In genomic region chr19:55256156-55256555, GRCm38 (mm10) we compare ENCODE assay signal across 18 mouse cellular contexts. TPM values are rescaled to one million over a fixed set of nuclear protein-coding genes. Genes with fewer than 3 reads are reported as not detected.
A peak's percentile ranks its signal among the peaks of the same experiment; 100 is the strongest.
DNase-seq lines count a peak whose midpoint lies in the region; ATAC-seq and TF ChIP-seq lines count a peak whose summit lies in the region.
"Had no signal": no experiment of that assay in that cellular context is flagged by ENCODE, and none has a peak within 500 bp of the region (broad histone marks: within the 10 kb centered on the region; RNA-seq: fewer than 3 reads in every experiment).

No protein-coding gene starts in this region.

- no peak overlapping the region for H3K4me3 ChIP-seq in CH12.LX (replicated peaks in 1 of 3; ENCODE audit: low read depth in 2 of 3, low read length in 2 of 3, poor library complexity in 1 of 3)
- no peak overlapping the region for H3K4me3 ChIP-seq in liver, embryonic 12.5 days
- H3K4me3 ChIP-seq: embryonic facial prominence, embryonic 15.5 days; limb, embryonic 10.5 days; stomach, embryonic 15.5 days had no signal

- H3K27me3 ChIP-seq in CH12.LX (replicated peaks), result no peaks in the 10 kb centered on the region
- H3K27me3 ChIP-seq in liver, embryonic 12.5 days (replicated peaks), result no peaks in the 10 kb centered on the region
- H3K27me3 ChIP-seq: embryonic facial prominence, embryonic 15.5 days; stomach, embryonic 15.5 days had no signal

- no peak for TF ChIP-seq POLR2A in CH12.LX (IDR thresholded peaks at IDR 0.05; ENCODE audit: low read depth, low read length)

- peaks cover 64% of the 10 kb centered on the region for H3K79me2 ChIP-seq in CH12.LX (replicated peaks; ENCODE audit: control insufficient read depth, extremely low read depth, insufficient read depth, poor library complexity, severe bottlenecking)

- H3K9ac ChIP-seq in CH12.LX (ENCODE audit: insufficient read depth, low read depth), result peak overlapping the region; percentile 41
- H3K9ac ChIP-seq in liver, embryonic 12.5 days, result no peak overlapping the region
- H3K9ac ChIP-seq: embryonic facial prominence, embryonic 15.5 days; hindbrain, embryonic 14.5 days; stomach, embryonic 15.5 days had no signal

- ATAC-seq in liver, embryonic 12.5 days, result no peak
- ATAC-seq: forebrain, embryonic 16.5 days; midbrain, embryonic 16.5 days had no signal

- peaks cover 0 to 42% of the 10 kb centered on the region in 2 experiments for H3K36me3 ChIP-seq in CH12.LX (replicated peaks in 1 of 2; ENCODE audit: control insufficient read depth in 1 of 2, insufficient read depth in 1 of 2, low read length in 1 of 2)
- H3K36me3 ChIP-seq in liver, embryonic 12.5 days, result peaks cover 23% of the 10 kb centered on the region
- H3K36me3 ChIP-seq: embryonic facial prominence, embryonic 15.5 days; limb, embryonic 10.5 days; stomach, embryonic 15.5 days had no signal

- DNase-seq in layer of hippocampus, postnatal 36 days, result peak; percentile 21 to 33
- no peak for DNase-seq in layer of hippocampus, adult 9-10 months (ENCODE audit: low spot score)
- DNase-seq in CH12.LX (ENCODE audit: extremely low read depth), result no peak
- peak; percentile 73 for DNase-seq in brain, adult 2 months (ENCODE audit: low read depth, low spot score)
- DNase-seq in adrenal gland, postnatal 14 days, result no peak
- DNase-seq in cerebellum, postnatal 25 days, result no peak
- DNase-seq: adrenal gland, postnatal 36 days; cerebellum, adult 11 months; lung, postnatal 10 days had no signal

- no peak overlapping the region; the same call in 1 of the 2 replicates for H3K27ac ChIP-seq in CH12.LX (ENCODE audit: insufficient read depth, low read depth)
- peak overlapping the region; percentile 62; the same call in 1 of the 2 replicates for H3K27ac ChIP-seq in liver, embryonic 12.5 days
- H3K27ac ChIP-seq: embryonic facial prominence, embryonic 15.5 days; hindbrain, embryonic 14.5 days; limb, embryonic 10.5 days; stomach, embryonic 15.5 days had no signal

- no peak for TF ChIP-seq RAD21 in CH12.LX (IDR thresholded peaks at IDR 0.05; ENCODE audit: low read depth, low read length)

- WGBS in liver, embryonic 12.5 days (ENCODE audit: insufficient replicate concordance), result 73% methylated on average over 9 of the region's 9 CpGs

- dilution Hi-C loops in CH12.LX (cut with MboI; ENCODE audit: extremely low pct_ligation_motif_present, extremely low pct_unique_long_range_greater_than_20kb, low sequenced_read_pairs), result no loop called here

- TF ChIP-seq CTCF in CH12.LX (conservative IDR thresholded peaks at IDR 0.05 in 1 of 2, IDR thresholded peaks at IDR 0.05 in 1 of 2; ENCODE audit: low read depth in 2 of 2, low read length in 2 of 2), result no peak

- TF ChIP-seq EP300 in CH12.LX (IDR thresholded peaks at IDR 0.05; ENCODE audit: low read length), result no peak

- peaks cover 34 to 60% of the 10 kb centered on the region in 2 experiments for H3K4me1 ChIP-seq in CH12.LX (ENCODE audit: control insufficient read depth in 1 of 2, insufficient read depth in 2 of 2)
- H3K4me1 ChIP-seq in liver, embryonic 12.5 days, result peaks cover 83% of the 10 kb centered on the region

- in situ Hi-C loops in CH12.LX (cut with MboI; ENCODE audit: low pct_ligation_motif_present, low pct_unique_long_range_greater_than_20kb, low sequenced_read_pairs), result loop anchor here (5.0 kb wide), 1 partner anchor 41 kb away; no protein-coding TSS in a partner anchor

- peak overlapping the region; percentile 69 for H3K4me2 ChIP-seq in CH12.LX (ENCODE audit: insufficient read depth, low read depth, poor library complexity, severe bottlenecking)
- H3K4me2 ChIP-seq in liver, embryonic 12.5 days, result peak overlapping the region; percentile 92
- H3K4me2 ChIP-seq: embryonic facial prominence, embryonic 15.5 days; hindbrain, embryonic 14.5 days had no signal

- H3K9me3 ChIP-seq in CH12.LX (replicated peaks; ENCODE audit: low read length), result peaks cover 4% of the 10 kb centered on the region
- H3K9me3 ChIP-seq in liver, embryonic 12.5 days (replicated peaks), result no peaks in the 10 kb centered on the region
- H3K9me3 ChIP-seq: embryonic facial prominence, embryonic 15.5 days; limb, embryonic 10.5 days; stomach, embryonic 15.5 days had no signal

TF ChIP-seq in CH12.LX, 34 proteins besides CTCF, POLR2A, EP300 and RAD21:
- TF ChIP-seq ETS1 (conservative IDR thresholded peaks at IDR 0.05; ENCODE audit: low read depth, low read length), result no peak

RNA-seq across cellular contexts. Expression of gene Acsl5, which starts 4.4 kb away (rescaled TPM):
- 10 to 100 TPM; 32.2 to 34.9 TPM for total RNA-seq in layer of hippocampus, postnatal 36 days (2021)
- total RNA-seq in CH12.LX (2012; rRNA removed), result 126 and 143 TPM in 2 replicates
- 196 and 224 TPM in 2 replicates for total RNA-seq in CH12.LX (2014; rRNA removed)
- polyA plus RNA-seq in CH12.LX (2012; ENCODE audit: insufficient read length, low read depth), result 231 and 265 TPM in 2 replicates
- 110 and 115 TPM in 2 replicates for polyA plus RNA-seq in liver, embryonic 12.5 days (2016; fragmentation: Nextera tagmentation; extraction: Ambion mirVana)
- 80.5 and 115 TPM in 2 replicates for total RNA-seq in adrenal gland, postnatal 14 days (2021)

RNA-seq across cellular contexts. Expression of gene Gucy2g, which starts 15.1 kb away (rescaled TPM):
- under 1 TPM; 0.72 to 0.96 TPM for total RNA-seq in layer of hippocampus, postnatal 36 days (2021)
- total RNA-seq in CH12.LX (2012; rRNA removed) (not detected in 2 replicates), CH12.LX (2014; rRNA removed) (not detected in 2 replicates)
- polyA plus RNA-seq in CH12.LX (2012; ENCODE audit: insufficient read length, low read depth), result 0.11 TPM in 1 of 2 replicates, not detected in the other
- 0.04 TPM in 1 of 2 replicates, not detected in the other for polyA plus RNA-seq in liver, embryonic 12.5 days (2016; fragmentation: Nextera tagmentation; extraction: Ambion mirVana)
- total RNA-seq in adrenal gland, postnatal 14 days (2021), result not detected in 2 replicates
- total RNA-seq: adrenal gland, postnatal 36 days; granulocyte monocyte progenitor cell, adult 5-6 weeks had no signal
- polyA plus RNA-seq: forebrain, embryonic 16.5 days; heart, embryonic 16.5 days; limb, embryonic 10.5 days had no signal

RNA-seq across cellular contexts. Expression of gene Zdhhc6, which starts 59.7 kb away (rescaled TPM):
- 10 to 100 TPM; 27.2 to 28.6 TPM for total RNA-seq in layer of hippocampus, postnatal 36 days (2021)
- total RNA-seq in CH12.LX (2012; rRNA removed), result 88.6 and 101 TPM in 2 replicates
- 143 and 152 TPM in 2 replicates for total RNA-seq in CH12.LX (2014; rRNA removed)
- polyA plus RNA-seq in CH12.LX (2012; ENCODE audit: insufficient read length, low read depth), result 101 and 108 TPM in 2 replicates
- 81.9 and 83.4 TPM in 2 replicates for polyA plus RNA-seq in liver, embryonic 12.5 days (2016; fragmentation: Nextera tagmentation; extraction: Ambion mirVana)
- total RNA-seq in adrenal gland, postnatal 14 days (2021), result 39.2 and 41.2 TPM in 2 replicates

RNA-seq across cellular contexts. Expression of gene Vti1a, which starts 59.9 kb away (rescaled TPM):
- total RNA-seq in layer of hippocampus, postnatal 36 days (2021), result 10 to 100 TPM; 60.1 to 61.2 TPM
- total RNA-seq in CH12.LX (2012; rRNA removed), result 22.3 and 23.1 TPM in 2 replicates
- total RNA-seq in CH12.LX (2014; rRNA removed), result 23.5 and 23.8 TPM in 2 replicates
- 27.6 and 30.8 TPM in 2 replicates for polyA plus RNA-seq in CH12.LX (2012; ENCODE audit: insufficient read length, low read depth)
- polyA plus RNA-seq in liver, embryonic 12.5 days (2016; fragmentation: Nextera tagmentation; extraction: Ambion mirVana), result 23.9 and 24.5 TPM in 2 replicates
- total RNA-seq in adrenal gland, postnatal 14 days (2021), result 32.3 and 36.5 TPM in 2 replicates

Comparison
In these comparisons a context has a peak if more than half of its experiments do, and no peak if none do; other contexts are left out.
1. DNase-seq: peak in layer of hippocampus, postnatal 36 days (2 of 2) and brain, adult 2 months (single experiment); none in layer of hippocampus, adult 9-10 months (single experiment), CH12.LX (single experiment), adrenal gland, postnatal 14 days (single experiment) and cerebellum, postnatal 25 days (0 of 2).